Mouse (Mus musculus) lung, embryonic 16.5 days (tissue): ENCODE results near the gene Syn3. TPM values are rescaled to one million over a fixed set of nuclear protein-coding genes. Genes with fewer than 3 reads are reported as not detected.

Experiments
- ATAC-seq: fragments of 200-750 bp; cut with Nextera tagmentation; 2 replicates; pipeline ENCODE4 v1.8.0; 2017; ENCODE audit warnings: low read depth, mild to moderate bottlenecking, moderate library complexity
- H3K27ac ChIP-seq: fragments of 300-500 bp; sonication (generic); 2 replicates; pipeline ENCODE4 v1.5.1; 2014; ENCODE audit warnings: mild to moderate bottlenecking, control low read depth, low read length
- H3K27me3 ChIP-seq: fragments of 300-500 bp; sonication (generic); 2 replicates; pipeline ENCODE4 v1.6.1; 2014; ENCODE audit warnings: low read depth, low read length, mixed read lengths; ENCODE audit not compliant: control insufficient read depth, insufficient read depth
- H3K36me3 ChIP-seq: fragments of 300-500 bp; sonication (generic); 2 replicates; pipeline ENCODE4 v1.6.1; 2014; ENCODE audit warnings: low read length; ENCODE audit not compliant: control insufficient read depth, insufficient read depth
- H3K4me1 ChIP-seq: fragments of 300-500 bp; sonication (generic); replicated peaks from 2 replicates; pipeline ENCODE4 v1.6.1; 2014; ENCODE audit warnings: low read length, mixed read lengths; ENCODE audit not compliant: control insufficient read depth, insufficient read depth
- H3K4me2 ChIP-seq: fragments of 300-500 bp; sonication (generic); 2 replicates; pipeline ENCODE4 v1.6.1; 2014; ENCODE audit warnings: low read depth, low read length, control low read depth
- H3K4me3 ChIP-seq: fragments of 300-500 bp; sonication (generic); 2 replicates; pipeline ENCODE4 v1.5.1; 2014; ENCODE audit warnings: mild to moderate bottlenecking, low read length, control low read depth
- H3K9ac ChIP-seq: fragments of 300-500 bp; sonication (generic); 2 replicates; pipeline ENCODE4 v1.6.1; 2014; ENCODE audit warnings: low read length, control low read depth
- H3K9me3 ChIP-seq: fragments of 300-500 bp; sonication (generic); 2 replicates; pipeline ENCODE4 v1.6.1; 2016; ENCODE audit warnings: low read length; ENCODE audit not compliant: control insufficient read depth
- WGBS: fragments of 180-500 bp; shearing (Covaris S2); extraction: QIAGEN DNeasy Blood & Tissue Kit; methylation state at CpG from one replicate; pipeline ENCODE4 v1.1.7; 2014; 5-methylcytosine and 5-hydroxymethylcytosine counted together
- polyA plus RNA-seq: library from polyadenylated mRNA; unstranded; fragments of >200 nt; fragmentation: Nextera tagmentation; extraction: Ambion mirVana; gene quantifications from 2 replicates; pipeline ENCODE4 v1.2.1, GENCODE M21; 2015

Gene Syn3
- polyA plus RNA-seq, 1 experiment from 2014 or later = 2.8 TPM

DNA sequence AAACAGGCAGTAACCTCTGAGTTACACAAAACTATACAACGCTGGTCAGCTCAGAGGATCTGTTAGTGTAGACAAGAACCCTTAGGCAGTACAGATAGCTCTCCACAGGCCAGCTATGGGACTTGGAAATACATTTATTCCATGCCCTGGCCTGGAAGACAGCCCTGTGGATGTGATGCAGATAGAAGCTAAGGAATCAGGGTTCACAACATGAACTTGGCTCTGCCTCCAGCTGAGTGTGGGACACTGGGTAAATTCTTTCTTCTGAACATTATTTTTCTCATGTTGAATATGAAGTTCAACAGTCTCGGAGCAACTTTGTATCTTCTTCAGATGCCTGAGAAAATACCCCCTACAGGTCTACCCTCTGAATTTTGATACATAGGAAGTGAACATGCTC is 201.4 kb downstream of the Syn3 start:
- ATAC-seq = no peak
- Histone ChIP-seq H3K4me1 (peaks cover 5% of the 10 kb centered on the region), H3K36me3 (no peaks in the 10 kb centered on the region), H3K27ac (no peak overlapping the region), H3K9ac (no peak overlapping the region), H3K27me3 (no peaks in the 10 kb centered on the region), H3K4me3 (no peak overlapping the region), H3K4me2 (no peak overlapping the region), H3K9me3 (no peaks in the 10 kb centered on the region)
- 78% methylated on average over 2 of the region's 2 CpGs for WGBS

DNA sequence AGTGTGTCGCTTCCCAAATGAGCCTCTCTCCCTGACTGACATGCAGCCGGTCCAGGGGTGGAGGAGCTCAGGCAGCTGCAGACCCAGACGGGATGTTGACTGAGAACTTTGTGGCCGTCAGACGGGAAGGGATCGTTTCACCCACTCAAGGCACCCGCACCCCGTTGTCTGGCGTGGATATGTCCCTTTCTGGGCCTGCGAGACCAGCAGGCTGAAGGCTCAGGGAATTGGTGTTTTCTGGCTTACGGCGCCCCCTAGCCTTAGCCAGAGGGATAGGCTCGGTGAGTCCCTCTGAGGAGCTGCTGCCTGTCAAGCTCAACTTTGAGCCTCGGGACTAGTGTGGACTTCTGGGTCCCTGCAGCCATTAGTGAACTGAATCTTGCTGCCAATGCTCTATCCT is 202.6 kb downstream of the Syn3 start:
- Histone ChIP-seq H3K27me3 (no peaks in the 10 kb centered on the region), H3K4me2 (peak overlapping the region; percentile 44), H3K36me3 (no peaks in the 10 kb centered on the region), H3K9me3 (no peaks in the 10 kb centered on the region), H3K27ac (no peak overlapping the region), H3K9ac (peak overlapping the region; percentile 54), H3K4me3 (no peak overlapping the region), H3K4me1 (peaks cover 5% of the 10 kb centered on the region)
- 5% methylated on average over 14 of the region's 14 CpGs for WGBS
- ATAC-seq = peak; percentile 41; the same call in 1 of the 2 replicates

DNA sequence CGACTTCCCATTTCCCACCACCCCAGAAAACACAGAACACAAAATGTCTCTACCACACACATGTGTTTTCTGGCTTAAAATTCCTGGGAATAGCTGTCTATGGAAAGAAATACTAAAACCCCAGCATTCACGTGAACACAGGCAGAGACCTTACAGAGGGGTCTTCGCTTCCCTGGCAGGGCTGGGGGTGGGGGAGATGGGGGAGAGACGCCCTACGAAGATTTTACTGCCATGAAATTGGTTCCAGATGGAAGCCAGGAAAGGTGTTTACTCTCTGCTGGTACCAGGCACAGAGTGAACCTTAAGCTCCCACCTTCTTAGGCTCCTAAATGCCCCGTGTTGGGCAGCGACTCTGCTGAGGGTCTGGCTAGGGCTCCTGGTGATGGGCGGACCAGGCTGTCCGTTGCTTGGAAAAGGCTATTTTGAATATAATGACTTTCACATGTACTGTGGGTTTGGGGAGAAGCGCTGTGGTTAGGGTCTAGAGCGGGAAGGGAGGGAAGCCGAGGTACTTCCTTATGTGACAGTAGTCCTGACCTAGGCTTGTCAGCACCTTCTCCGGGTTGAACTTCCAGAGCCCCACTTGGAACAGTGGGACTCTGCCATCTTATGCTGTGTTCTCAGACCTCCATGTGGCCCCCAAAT is 203.1 kb downstream of the Syn3 start:
- Histone ChIP-seq H3K4me3 (no peak overlapping the region), H3K9me3 (no peaks in the 10 kb centered on the region), H3K4me2 (peak overlapping the region; percentile 44), H3K9ac (peak overlapping the region; percentile 54), H3K27me3 (no peaks in the 10 kb centered on the region), H3K27ac (no peak overlapping the region), H3K36me3 (no peaks in the 10 kb centered on the region), H3K4me1 (peaks cover 8% of the 10 kb centered on the region)
- WGBS = 40% methylated on average over 13 of the region's 13 CpGs
- no peak for ATAC-seq

DNA sequence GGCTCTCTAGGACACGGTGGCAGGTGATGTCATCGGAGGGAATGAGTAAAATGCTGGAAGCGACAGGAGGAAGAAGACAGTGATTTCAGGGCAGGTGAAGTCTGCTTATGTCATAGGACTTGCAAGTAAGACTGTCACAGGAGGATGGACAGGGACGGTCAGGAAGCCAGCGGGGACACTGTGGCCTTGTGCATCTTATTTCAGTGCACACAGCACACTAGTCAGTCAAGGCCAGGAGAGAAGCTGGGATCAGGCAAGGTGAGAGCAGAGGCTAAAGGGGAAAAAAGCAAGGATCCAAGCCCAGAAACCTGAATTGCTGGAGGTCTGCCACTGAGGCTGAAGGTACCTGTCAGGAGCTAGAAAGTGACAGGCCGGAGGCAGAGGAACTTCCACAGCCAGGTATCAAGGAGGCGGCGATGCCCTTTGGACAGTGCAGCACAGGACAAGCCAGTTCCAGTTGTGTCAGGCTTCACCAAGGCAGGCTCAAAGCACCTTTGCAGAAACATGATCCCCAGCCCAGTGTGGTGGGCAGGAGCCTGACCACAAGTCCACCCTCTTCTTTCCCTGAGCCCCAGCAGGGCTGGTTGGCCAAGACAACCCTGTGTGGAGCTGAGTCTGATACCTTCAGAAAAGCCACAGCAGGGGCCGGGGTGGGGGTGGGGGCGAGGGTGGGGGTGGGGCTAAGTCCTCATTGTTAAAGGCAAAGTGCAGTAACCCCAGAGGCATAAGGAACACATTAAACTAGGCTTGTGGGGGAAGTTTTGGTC is 203.9 kb downstream of the Syn3 start:
- H3K27me3 ChIP-seq = no peaks in the 10 kb centered on the region
- H3K4me2 ChIP-seq = no peak overlapping the region
- no peaks in the 10 kb centered on the region for H3K9me3 ChIP-seq
- peaks cover 12% of the 10 kb centered on the region for H3K4me1 ChIP-seq
- H3K36me3 ChIP-seq = no peaks in the 10 kb centered on the region
- 67% methylated on average over 10 of the region's 10 CpGs for WGBS
- no peak overlapping the region for H3K4me3 ChIP-seq
- no peak for ATAC-seq
- no peak overlapping the region for H3K27ac ChIP-seq
- H3K9ac ChIP-seq = no peak overlapping the region

DNA sequence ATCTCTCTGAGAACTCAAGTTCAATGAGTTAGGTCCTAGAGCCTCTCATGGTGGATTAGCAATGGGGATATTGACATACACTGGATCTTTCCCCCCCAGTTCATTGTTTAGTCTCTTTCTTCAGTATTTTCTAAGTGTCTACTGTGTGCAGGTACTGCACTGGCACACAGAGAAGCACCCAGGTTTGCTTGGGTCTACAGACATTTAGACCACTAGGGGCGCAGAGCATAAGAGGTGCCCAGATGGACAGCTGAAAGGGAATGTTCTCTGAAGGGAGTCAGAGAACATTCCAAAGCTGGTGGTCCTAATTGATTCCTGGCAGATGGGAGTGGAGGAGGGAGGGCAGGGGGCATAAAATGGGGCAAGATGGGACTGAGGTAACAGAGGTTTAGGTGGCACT is 204.8 kb downstream of the Syn3 start:
- Histone ChIP-seq H3K4me2 (no peak overlapping the region), H3K27me3 (no peaks in the 10 kb centered on the region), H3K27ac (no peak overlapping the region), H3K9me3 (0 out of 2 replicates have a peak, but pooled peaks cover 4% of the 10 kb centered on the region), H3K9ac (no peak overlapping the region), H3K4me1 (peaks cover 12% of the 10 kb centered on the region), H3K36me3 (no peaks in the 10 kb centered on the region), H3K4me3 (no peak overlapping the region)
- ATAC-seq = no peak
- 78% methylated on average over 1 of the region's 1 CpGs for WGBS

DNA sequence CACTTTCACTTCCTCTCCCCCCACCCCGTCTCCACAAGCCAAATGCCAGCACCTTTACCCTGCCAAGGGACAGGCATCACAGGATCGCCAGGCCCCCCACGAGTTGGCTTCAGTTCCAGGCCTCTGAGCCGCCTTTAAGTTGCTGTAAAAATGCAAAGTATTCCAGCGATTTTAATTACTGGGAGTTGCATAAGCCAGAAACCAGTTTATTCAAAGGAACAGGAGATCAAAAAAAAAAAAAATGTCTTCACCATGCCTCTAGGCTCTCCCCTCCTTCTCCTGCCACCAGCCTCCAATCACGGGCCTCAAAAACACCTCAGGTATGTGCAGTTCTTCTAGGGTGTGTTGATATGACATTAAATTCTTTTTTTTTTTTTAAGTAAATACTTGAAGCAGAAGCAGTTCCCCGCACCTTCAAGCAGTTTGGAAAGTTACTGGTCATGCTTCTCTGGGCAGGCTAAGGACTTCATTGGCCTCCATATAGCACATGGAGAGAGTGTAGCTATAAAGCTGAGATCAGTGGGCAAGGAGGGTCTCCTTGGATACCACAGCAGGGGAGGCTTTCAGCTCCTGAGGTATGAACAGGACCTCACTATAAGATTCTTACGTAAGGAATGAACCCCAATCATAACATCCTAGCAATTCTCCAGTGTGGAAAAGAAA is 208.5 kb downstream of the Syn3 start:
- no peaks in the 10 kb centered on the region for H3K36me3 ChIP-seq
- H3K4me1 ChIP-seq = peaks cover 9% of the 10 kb centered on the region
- H3K9me3 ChIP-seq = 0 out of 2 replicates have a peak, but pooled peaks cover 4% of the 10 kb centered on the region
- H3K27me3 ChIP-seq = no peaks in the 10 kb centered on the region
- no peak overlapping the region for H3K4me3 ChIP-seq
- peak overlapping the region; percentile 90 for H3K27ac ChIP-seq
- ATAC-seq = peak; percentile 91
- H3K9ac ChIP-seq = no peak overlapping the region
- WGBS = 31% methylated on average over 8 of the region's 8 CpGs
- no peak overlapping the region; the same call in 1 of the 2 replicates for H3K4me2 ChIP-seq

DNA sequence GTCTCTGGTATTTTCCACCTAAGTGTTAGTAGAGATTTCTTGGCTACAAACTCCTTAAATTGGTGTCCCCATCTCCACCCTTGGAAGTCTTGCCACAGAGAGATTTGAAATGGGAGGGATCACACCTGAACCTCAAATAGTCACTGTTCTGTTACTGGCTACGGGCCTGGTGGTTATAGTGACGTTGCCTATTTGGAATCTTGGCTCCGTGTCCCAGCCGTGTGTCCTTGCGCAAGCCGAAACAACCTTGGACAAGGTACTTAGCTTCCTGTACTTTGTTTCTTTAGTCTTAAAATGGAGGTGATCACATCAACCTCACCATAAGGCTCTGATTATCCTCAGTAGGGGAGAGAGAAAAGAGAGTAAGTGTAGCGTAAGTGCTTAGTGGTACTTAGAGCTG is 212.2 kb downstream of the Syn3 start:
- WGBS = 70% methylated on average over 7 of the region's 7 CpGs
- Histone ChIP-seq H3K27ac (no peak overlapping the region), H3K4me3 (no peak overlapping the region), H3K9me3 (0 out of 2 replicates have a peak, but pooled peaks cover 4% of the 10 kb centered on the region), H3K27me3 (no peaks in the 10 kb centered on the region), H3K9ac (no peak overlapping the region), H3K4me1 (peaks cover 9% of the 10 kb centered on the region), H3K36me3 (no peaks in the 10 kb centered on the region), H3K4me2 (no peak overlapping the region)
- no peak for ATAC-seq

DNA sequence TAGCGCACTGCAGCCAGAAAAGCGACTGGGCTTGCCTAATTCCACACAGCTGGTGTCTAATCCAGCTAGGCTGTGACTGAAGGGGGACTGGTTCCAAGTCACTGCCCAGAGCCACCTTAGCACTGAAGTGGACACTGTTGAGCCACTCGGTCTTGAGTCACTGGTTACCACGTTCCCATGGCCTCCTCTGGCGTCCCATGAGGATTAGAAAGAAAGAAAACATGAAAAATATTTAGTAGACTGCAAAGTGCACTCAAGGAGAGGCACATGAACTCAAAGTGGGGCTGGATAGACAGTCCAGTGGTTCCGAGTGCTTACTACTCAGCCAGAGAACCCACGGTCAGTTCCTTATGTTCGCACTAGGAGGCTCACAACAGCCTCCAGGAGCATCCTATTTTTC is 217.5 kb downstream of the Syn3 start:
- H3K9me3 ChIP-seq = no peaks in the 10 kb centered on the region
- H3K9ac ChIP-seq = no peak overlapping the region
- no peak overlapping the region for H3K4me2 ChIP-seq
- no peak for ATAC-seq
- H3K4me3 ChIP-seq = no peak overlapping the region
- no peaks in the 10 kb centered on the region for H3K36me3 ChIP-seq
- no peaks in the 10 kb centered on the region for H3K27me3 ChIP-seq
- no peaks in the 10 kb centered on the region for H3K4me1 ChIP-seq
- no peak overlapping the region for H3K27ac ChIP-seq
- 83% methylated on average over 8 of the region's 8 CpGs for WGBS

DNA sequence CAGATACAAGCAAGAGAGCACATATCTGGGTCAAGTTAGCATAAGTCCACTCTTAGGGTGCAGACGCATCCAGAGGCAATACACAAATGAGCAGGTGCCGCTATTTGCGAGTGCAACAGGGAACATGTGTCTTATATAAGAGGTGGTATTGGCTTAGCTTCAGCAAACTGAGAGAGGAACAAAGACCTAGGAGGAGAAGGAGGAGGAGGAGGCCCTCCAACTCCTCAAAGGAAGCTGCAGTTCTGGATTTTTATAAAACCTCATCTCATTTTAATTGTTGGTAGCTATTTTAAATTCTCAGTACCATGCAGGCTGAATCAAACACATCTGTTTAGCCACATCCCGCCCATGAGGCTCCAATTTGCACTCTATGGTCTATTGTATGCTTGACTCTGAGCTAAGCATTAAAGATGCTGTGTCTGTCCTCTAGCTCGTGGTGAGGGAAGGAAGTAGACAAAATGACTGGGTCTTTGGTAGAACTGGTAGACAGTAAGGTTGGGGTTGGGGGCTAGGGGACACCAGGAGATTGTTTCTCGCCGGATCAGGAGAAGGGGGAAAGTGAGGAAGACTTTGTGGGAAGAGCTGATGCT is 219.0 kb downstream of the Syn3 start:
- Histone ChIP-seq H3K4me1 (no peaks in the 10 kb centered on the region), H3K9me3 (no peaks in the 10 kb centered on the region), H3K4me3 (no peak overlapping the region), H3K27ac (no peak overlapping the region), H3K36me3 (no peaks in the 10 kb centered on the region), H3K27me3 (no peaks in the 10 kb centered on the region), H3K4me2 (no peak overlapping the region), H3K9ac (no peak overlapping the region)
- 83% methylated on average over 7 of the region's 7 CpGs for WGBS
- ATAC-seq = no peak
